Mouse (Mus musculus) layer of hippocampus, adult 18-20 months (tissue): Measurements from ENCODE around the gene Chst10. TPM values are rescaled to one million over a fixed set of nuclear protein-coding genes. Genes with fewer than 3 reads are reported as not detected.
A peak's percentile ranks its signal among the peaks of the same experiment; 100 is the strongest.

Experiments
- DNase-seq, 2 experiments: peaks; one replicate each; pipeline ENCODE4 v3.0.0; 2022; ENCODE audit warnings: low spot score in 2 of 2
- total RNA-seq, 2 experiments: library from RNA; stranded (reverse); gene quantifications; 2 replicates each; pipeline ENCODE4 v1.2.3; 2021

The Chst10 gene
- total RNA-seq, 2 experiments from 2014 or later = 49.6 to 53.3 TPM

GRCm38 (mm10) chr1:38869398-38870195, 28.4 kb downstream of the Chst10 start:
- no peak for DNase-seq

GRCm38 (mm10) chr1:38866242-38866641, 31.7 kb downstream of the Chst10 start:
- no peak for DNase-seq

GRCm38 (mm10) chr1:38864341-38864740, 33.6 kb downstream of the Chst10 start:
- DNase-seq = no peak

- peak; percentile 23 to 61 for DNase-seq
Measured at GRCm38 (mm10) chr1:38862213-38862612, 35.7 kb downstream of the Chst10 start.

GRCm38 (mm10) chr1:38860867-38861524, 37.0 kb downstream of the Chst10 start:
- no peak for DNase-seq

- no peak for DNase-seq
Measured at GRCm38 (mm10) chr1:38860207-38860606, 37.8 kb downstream of the Chst10 start.

- peak; percentile 40 to 81 for DNase-seq
Measured at GRCm38 (mm10) chr1:38856196-38856595, 41.8 kb downstream of the Chst10 start.

- no peak for DNase-seq
Measured at GRCm38 (mm10) chr1:38852250-38852649, 45.7 kb downstream of the Chst10 start.

GRCm38 (mm10) chr1:38850650-38851049, 47.3 kb downstream of the Chst10 start:
- no peak for DNase-seq

GRCm38 (mm10) chr1:38848451-38849289, 49.3 kb downstream of the Chst10 start:
- peak; percentile 18 to 74 for DNase-seq

GRCm38 (mm10) chr1:38847975-38848374, 50.0 kb downstream of the Chst10 start:
- DNase-seq = peak; percentile 40 to 73

GRCm38 (mm10) chr1:38843275-38843674, 54.7 kb downstream of the Chst10 start:
- DNase-seq = no peak

GRCm38 (mm10) chr1:38842861-38843260, 55.1 kb downstream of the Chst10 start:
- no peak for DNase-seq

GRCm38 (mm10) chr1:38839944-38840343, 58.0 kb downstream of the Chst10 start:
- DNase-seq = no peak

GRCm38 (mm10) chr1:38836477-38836872, 61.5 kb downstream of the Chst10 start, which contains the start of gene Lonrf2:
Lonrf2 (minus strand) TSS chr1:38836711.
- DNase-seq = peak; percentile 82 to 85

- peak; percentile 44 to 62 for DNase-seq
Measured at GRCm38 (mm10) chr1:38835568-38836476, 62.1 kb downstream of the Chst10 start.

- DNase-seq = peak in 1 of 2 experiments; percentile 53
Measured at GRCm38 (mm10) chr1:38834899-38835298, 63.1 kb downstream of the Chst10 start.

- no peak for DNase-seq
Measured at GRCm38 (mm10) chr1:38824926-38825325, 73.0 kb downstream of the Chst10 start.

- DNase-seq = no peak
Measured at GRCm38 (mm10) chr1:38823851-38824250, 74.1 kb downstream of the Chst10 start.

- no peak for DNase-seq
Measured at GRCm38 (mm10) chr1:38819691-38820090, 78.3 kb downstream of the Chst10 start.
